Mouse (Mus musculus) limb, embryonic 11.5 days (tissue): ENCODE data around the gene Lama4. TPM values are rescaled to one million over a fixed set of nuclear protein-coding genes. Genes with fewer than 3 reads are reported as not detected.

Experiments used
- ATAC-seq: fragments of 200-750 bp; cut with Nextera tagmentation; 2 replicates; pipeline ENCODE4 v1.8.0; 2017; ENCODE audit warnings: low read depth; ENCODE audit not compliant: insufficient number of reproducible peaks, low FRiP score, low TSS enrichment
- DNase-seq: peaks from one replicate; pipeline ENCODE4 v3.0.0-alpha.2; 2015; ENCODE audit warnings: low spot score
- H3K27ac ChIP-seq: fragments of 300-500 bp; sonication (generic); replicated peaks from 2 replicates; pipeline ENCODE4 v1.5.1; 2014; ENCODE audit warnings: low read depth, mild to moderate bottlenecking, low read length
- H3K27me3 ChIP-seq: fragments of 300-500 bp; sonication (generic); 2 replicates; pipeline ENCODE4 v1.6.1; 2014; ENCODE audit warnings: mild to moderate bottlenecking, low read length, mixed read lengths; ENCODE audit not compliant: control insufficient read depth, insufficient read depth
- H3K36me3 ChIP-seq: fragments of 300-500 bp; sonication (generic); 2 replicates; pipeline ENCODE4 v1.6.1; 2014; ENCODE audit warnings: mild to moderate bottlenecking, low read length, moderate library complexity, mixed read lengths; ENCODE audit not compliant: control insufficient read depth, insufficient read depth
- H3K4me1 ChIP-seq: fragments of 300-500 bp; sonication (generic); 2 replicates; pipeline ENCODE4 v1.6.1; 2014; ENCODE audit warnings: low read length, mixed read lengths; ENCODE audit not compliant: control insufficient read depth, insufficient read depth
- H3K4me2 ChIP-seq: fragments of 300-500 bp; sonication (generic); 2 replicates; pipeline ENCODE4 v1.6.1; 2014; ENCODE audit warnings: low read depth, mild to moderate bottlenecking, moderate library complexity; ENCODE audit not compliant: severe bottlenecking
- H3K4me3 ChIP-seq: fragments of 300-500 bp; sonication (generic); 2 replicates; pipeline ENCODE4 v1.5.1; 2014; ENCODE audit warnings: low read depth, low read length
- H3K9ac ChIP-seq: fragments of 300-500 bp; sonication (generic); 2 replicates; pipeline ENCODE4 v1.6.1; 2014; ENCODE audit warnings: mild to moderate bottlenecking, low read length
- H3K9me3 ChIP-seq: fragments of 300-500 bp; sonication (generic); 2 replicates; pipeline ENCODE4 v1.6.1; 2016; ENCODE audit warnings: low read length; ENCODE audit not compliant: control insufficient read depth
- WGBS: fragments of 180-500 bp; shearing (Covaris S2); extraction: QIAGEN DNeasy Blood & Tissue Kit; methylation state at CpG from one replicate; pipeline ENCODE4 v1.1.7; 2014; 5-methylcytosine and 5-hydroxymethylcytosine counted together
- polyA plus RNA-seq: library from polyadenylated mRNA; unstranded; fragments of >200 nt; fragmentation: Nextera tagmentation; extraction: Ambion mirVana; gene quantifications from 2 replicates; pipeline ENCODE4 v1.2.1, GENCODE M21; 2014

The Lama4 gene
- polyA plus RNA-seq, 1 experiment from 2014 or later: 24.8 TPM

DNA sequence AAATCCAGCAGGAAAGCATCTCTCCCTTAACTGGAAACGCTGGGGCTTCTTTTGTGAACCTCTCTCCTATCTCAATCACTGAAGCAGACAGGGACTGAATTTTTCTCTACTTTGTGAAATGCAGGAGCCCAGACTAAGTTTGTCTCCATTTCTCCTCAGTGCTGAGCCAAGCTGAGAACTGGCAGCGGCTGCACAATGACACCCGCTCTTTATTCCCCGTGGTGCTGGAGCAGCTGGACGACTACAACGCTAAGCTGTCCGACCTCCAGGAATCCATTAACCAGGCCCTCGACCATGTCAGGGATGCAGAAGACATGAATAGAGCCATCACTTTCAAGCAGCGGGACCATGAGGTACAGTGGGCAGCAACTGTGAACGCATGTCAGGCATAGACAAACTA, 82.5 kb downstream of the Lama4 start:
- Histone ChIP-seq H3K27ac (no peak overlapping the region), H3K36me3 (no peaks in the 10 kb centered on the region; the same call in 1 of the 2 replicates), H3K9me3 (no peaks in the 10 kb centered on the region), H3K27me3 (no peaks in the 10 kb centered on the region), H3K4me2 (no peak overlapping the region), H3K4me3 (no peak overlapping the region), H3K9ac (no peak overlapping the region), H3K4me1 (no peaks in the 10 kb centered on the region)
- 81% methylated on average over 10 of the region's 10 CpGs for WGBS
- ATAC-seq: no peak
- no peak for DNase-seq

DNA sequence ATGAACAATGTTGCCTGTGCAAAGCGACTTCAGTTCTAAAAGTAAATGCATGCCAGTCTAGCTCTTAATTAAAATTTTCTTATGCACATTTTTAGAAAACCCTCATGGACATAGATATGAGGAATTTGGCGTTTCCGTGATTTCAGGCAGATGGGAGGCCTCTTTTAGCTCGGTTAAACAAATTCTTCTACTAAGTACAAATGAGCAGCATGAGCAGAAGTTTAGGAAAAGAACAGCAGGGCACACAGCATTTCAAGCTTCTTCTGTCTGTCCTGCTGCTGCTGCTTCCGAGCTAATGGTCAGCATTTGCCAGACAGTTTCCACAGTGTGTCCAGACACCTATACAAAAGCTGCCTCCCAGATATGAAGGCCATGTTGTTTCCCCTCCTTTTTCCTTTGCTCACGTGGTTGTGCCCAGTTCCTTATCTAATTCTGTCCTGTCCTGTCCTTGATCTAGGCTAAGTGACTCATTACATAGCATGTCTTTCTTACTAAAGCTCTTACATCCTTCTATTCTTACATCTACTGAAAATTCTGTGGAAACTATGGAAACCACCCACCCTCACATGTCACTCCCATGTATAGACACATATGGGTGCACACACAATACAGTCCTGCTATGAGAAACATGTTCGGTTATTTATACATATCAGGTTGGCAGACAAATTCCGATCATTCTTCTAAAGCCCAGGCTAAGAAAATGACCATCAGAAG, 84.4 kb downstream of the Lama4 start:
- no peak overlapping the region for H3K27ac ChIP-seq
- H3K9ac ChIP-seq: no peak overlapping the region
- H3K9me3 ChIP-seq: no peaks in the 10 kb centered on the region
- H3K4me3 ChIP-seq: no peak overlapping the region
- no peak overlapping the region for H3K4me2 ChIP-seq
- WGBS: 90% methylated on average over 8 of the region's 8 CpGs
- DNase-seq (no peak), ATAC-seq (no peak)
- no peaks in the 10 kb centered on the region; the same call in 1 of the 2 replicates for H3K36me3 ChIP-seq
- H3K4me1 ChIP-seq: no peaks in the 10 kb centered on the region
- no peaks in the 10 kb centered on the region for H3K27me3 ChIP-seq

DNA sequence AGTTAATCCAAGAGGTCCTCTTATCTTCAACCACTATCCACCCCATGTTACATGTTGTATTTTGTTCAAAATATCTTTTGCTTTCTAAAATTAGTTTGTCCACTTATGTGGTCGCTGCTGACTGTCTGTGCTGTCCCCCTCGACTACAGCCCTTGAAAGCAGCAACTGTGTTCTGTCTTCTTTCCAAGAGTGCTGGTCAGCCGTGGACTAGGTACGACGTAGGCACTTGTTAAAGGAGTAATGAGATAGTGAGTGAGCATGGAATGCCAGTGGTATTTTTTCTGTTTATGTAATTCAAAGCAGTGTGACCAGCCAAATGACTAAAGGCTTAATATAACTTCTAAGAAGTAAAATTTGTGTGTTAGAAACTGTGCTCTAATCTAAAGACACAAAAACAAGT, 90.7 kb downstream of the Lama4 start:
- H3K9ac ChIP-seq: no peak overlapping the region
- DNase-seq (no peak), ATAC-seq (no peak)
- WGBS: 89% methylated on average over 5 of the region's 5 CpGs
- H3K4me2 ChIP-seq: no peak overlapping the region
- H3K36me3 ChIP-seq: peaks cover 2% of the 10 kb centered on the region; the same call in 1 of the 2 replicates
- no peak overlapping the region for H3K4me3 ChIP-seq
- H3K9me3 ChIP-seq: no peaks in the 10 kb centered on the region
- no peaks in the 10 kb centered on the region for H3K4me1 ChIP-seq
- no peak overlapping the region for H3K27ac ChIP-seq
- H3K27me3 ChIP-seq: no peaks in the 10 kb centered on the region

DNA sequence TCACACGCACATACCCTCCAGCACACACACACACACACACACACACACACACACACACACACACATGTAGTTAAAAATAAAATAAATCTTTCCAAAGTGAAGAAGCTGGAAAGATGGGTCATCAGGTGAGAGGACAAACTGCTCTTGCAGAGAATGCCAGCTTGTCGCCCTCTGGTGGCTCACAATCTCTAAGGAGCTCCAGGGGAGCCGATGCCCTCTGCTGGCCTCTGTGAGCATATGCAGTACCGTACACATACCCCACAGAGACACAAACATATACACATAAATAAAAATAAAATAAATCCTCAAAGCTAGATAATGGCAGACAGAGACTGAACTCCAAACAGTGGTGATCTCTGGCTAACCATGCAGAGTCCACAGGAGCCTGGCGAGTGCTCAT, 99.4 kb downstream of the Lama4 start:
- Histone ChIP-seq H3K4me3 (no peak overlapping the region), H3K27me3 (no peaks in the 10 kb centered on the region), H3K4me1 (no peaks in the 10 kb centered on the region), H3K9me3 (no peaks in the 10 kb centered on the region), H3K27ac (no peak overlapping the region), H3K36me3 (no peaks in the 10 kb centered on the region), H3K9ac (no peak overlapping the region), H3K4me2 (no peak overlapping the region)
- 94% methylated on average over 5 of the region's 5 CpGs for WGBS
- DNase-seq (peak; percentile 44), ATAC-seq (no peak)

DNA sequence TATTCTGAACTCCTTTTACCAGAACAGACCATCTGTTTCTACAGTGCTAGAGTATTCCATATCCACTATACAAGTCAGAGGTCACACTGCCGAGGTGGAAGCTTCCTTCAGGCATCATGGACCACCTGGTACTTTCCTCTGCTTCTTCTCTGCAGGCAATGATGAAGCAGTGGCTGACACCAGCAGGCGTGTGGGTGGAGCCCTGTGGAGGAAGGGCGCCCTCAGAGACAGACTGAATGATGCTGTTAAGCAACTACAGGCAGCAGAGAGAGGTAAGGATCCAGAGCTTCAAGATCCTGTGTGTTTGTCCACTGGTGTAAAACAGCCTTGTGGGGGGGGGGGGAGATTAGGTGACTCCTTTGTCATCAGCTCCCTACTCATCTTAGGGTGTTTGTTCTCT, 100.1 kb downstream of the Lama4 start:
- DNase-seq (no peak), ATAC-seq (no peak)
- Histone ChIP-seq H3K27me3 (no peaks in the 10 kb centered on the region), H3K4me2 (no peak overlapping the region), H3K4me1 (no peaks in the 10 kb centered on the region), H3K36me3 (no peaks in the 10 kb centered on the region), H3K4me3 (no peak overlapping the region), H3K9ac (no peak overlapping the region), H3K9me3 (no peaks in the 10 kb centered on the region), H3K27ac (no peak overlapping the region)
- 71% methylated on average over 3 of the region's 3 CpGs for WGBS

DNA sequence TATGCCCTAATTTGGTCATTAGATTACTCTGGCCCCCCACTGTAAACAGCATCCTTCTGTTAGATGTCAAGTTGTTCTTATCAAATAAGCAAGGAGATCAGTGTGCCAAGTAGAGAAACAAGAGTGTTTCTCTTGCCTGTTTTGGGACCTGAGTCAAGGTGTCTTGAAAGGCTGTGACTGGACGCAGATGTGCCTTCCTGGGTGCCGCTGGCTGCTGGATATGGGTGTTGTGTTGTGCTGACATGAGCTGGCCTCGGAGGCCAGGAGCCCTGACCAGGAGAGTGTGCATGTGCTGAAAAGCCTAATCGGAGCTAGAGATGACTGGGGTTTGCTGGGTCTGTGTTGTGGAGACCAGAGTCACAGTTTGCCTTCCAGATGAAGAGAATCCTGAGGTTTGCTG, 100.7 kb downstream of the Lama4 start:
- no peaks in the 10 kb centered on the region for H3K9me3 ChIP-seq
- no peak overlapping the region for H3K27ac ChIP-seq
- no peaks in the 10 kb centered on the region for H3K36me3 ChIP-seq
- ATAC-seq (no peak), DNase-seq (no peak)
- no peak overlapping the region for H3K4me3 ChIP-seq
- H3K4me2 ChIP-seq: no peak overlapping the region
- 95% methylated on average over 4 of the region's 4 CpGs for WGBS
- H3K4me1 ChIP-seq: no peaks in the 10 kb centered on the region
- H3K9ac ChIP-seq: no peak overlapping the region
- no peaks in the 10 kb centered on the region for H3K27me3 ChIP-seq

DNA sequence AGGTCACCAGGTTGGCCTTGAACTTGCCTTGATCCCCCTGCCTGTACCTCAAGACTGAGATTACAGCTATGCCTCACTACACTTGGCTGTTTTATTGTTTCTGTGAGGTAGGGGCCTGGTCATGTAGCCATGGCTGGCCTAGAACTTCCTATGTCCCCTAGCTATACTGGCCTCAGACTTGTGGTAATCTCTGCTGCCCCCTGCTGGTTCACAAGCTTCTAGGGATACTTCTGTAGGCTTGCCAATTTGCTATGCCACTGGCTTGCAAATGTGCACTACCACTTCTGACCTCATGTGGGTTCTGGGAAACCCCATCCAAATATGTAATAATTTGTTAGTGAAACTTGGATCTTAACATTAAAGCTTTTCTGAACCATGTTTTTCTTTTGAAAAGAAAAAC, 101.6 kb downstream of the Lama4 start:
- DNase-seq: peak; percentile 80
- Histone ChIP-seq H3K4me3 (no peak overlapping the region), H3K9ac (no peak overlapping the region), H3K4me1 (no peaks in the 10 kb centered on the region), H3K4me2 (no peak overlapping the region), H3K36me3 (no peaks in the 10 kb centered on the region), H3K27ac (no peak overlapping the region), H3K27me3 (no peaks in the 10 kb centered on the region), H3K9me3 (no peaks in the 10 kb centered on the region)
- 0 out of 2 replicates have a peak, but pooled peaks have one; percentile 26 for ATAC-seq

DNA sequence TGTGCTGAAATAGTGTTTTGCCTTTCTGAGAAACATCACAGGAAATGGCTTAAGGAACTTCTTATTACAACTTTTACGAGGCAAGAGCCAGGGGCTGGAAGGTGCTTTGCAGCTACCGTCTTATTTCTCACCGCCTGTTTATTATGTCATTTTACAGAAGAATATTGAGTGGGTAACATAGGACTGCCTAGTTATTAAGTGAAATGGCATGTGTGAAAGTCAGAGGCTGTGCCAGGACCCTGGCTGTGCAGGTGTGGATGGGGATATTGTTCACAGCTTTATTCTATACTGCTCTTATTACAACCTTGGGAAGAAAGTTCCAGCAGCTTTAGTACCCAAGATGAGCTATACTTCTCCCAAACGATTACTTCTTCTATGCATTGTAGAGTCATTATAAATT, 106.7 kb downstream of the Lama4 start:
- Histone ChIP-seq H3K36me3 (no peaks in the 10 kb centered on the region), H3K27me3 (no peaks in the 10 kb centered on the region), H3K9ac (no peak overlapping the region), H3K9me3 (no peaks in the 10 kb centered on the region), H3K27ac (no peak overlapping the region), H3K4me2 (no peak overlapping the region), H3K4me1 (no peaks in the 10 kb centered on the region), H3K4me3 (no peak overlapping the region)
- WGBS: 51% methylated on average over 4 of the region's 4 CpGs
- DNase-seq (no peak), ATAC-seq (no peak)

DNA sequence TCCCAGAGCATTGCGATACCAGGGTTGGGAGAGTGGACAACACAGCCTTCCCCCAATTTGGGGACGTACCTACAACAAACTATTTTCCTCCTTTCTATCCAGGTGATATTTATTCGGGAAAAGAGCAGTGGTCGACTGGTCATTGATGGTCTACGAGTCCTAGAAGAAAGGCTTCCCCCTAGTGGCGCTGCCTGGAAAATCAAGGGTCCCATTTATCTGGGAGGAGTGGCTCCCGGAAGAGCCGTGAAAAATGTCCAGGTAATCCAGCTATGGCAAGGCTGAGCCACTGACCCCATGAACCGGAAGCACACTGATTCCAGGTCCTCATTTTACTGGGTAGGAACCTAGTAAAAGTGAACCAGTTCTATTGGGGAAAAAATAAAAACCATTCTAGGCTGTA, 131.7 kb downstream of the Lama4 start:
- H3K27me3 ChIP-seq: no peaks in the 10 kb centered on the region
- WGBS: 91% methylated on average over 9 of the region's 9 CpGs
- DNase-seq (peak; percentile 49), ATAC-seq (no peak)
- no peak overlapping the region for H3K27ac ChIP-seq
- H3K4me2 ChIP-seq: no peak overlapping the region
- no peak overlapping the region for H3K4me3 ChIP-seq
- no peak overlapping the region for H3K9ac ChIP-seq
- H3K36me3 ChIP-seq: no peaks in the 10 kb centered on the region
- no peaks in the 10 kb centered on the region for H3K9me3 ChIP-seq
- no peaks in the 10 kb centered on the region for H3K4me1 ChIP-seq
